Mouse (Mus musculus) heart, adult 2 months (tissue): ENCODE measurements at regions not wholly inside any gene's neighbourhood (a gene's known extent, or its start where the extent isn't known, plus 50 kb on each side); places are given as distances from the start of the nearest gene placed in this dataset.

Experiments used
- DNase-seq, 2 experiments: peaks; one replicate each; pipeline ENCODE4 v3.0.0; 2021
- H3K27ac ChIP-seq: fragments of 200-600 bp; 2 replicates; pipeline ENCODE4 v1.8.1; 2022
- H3K27me3 ChIP-seq: fragments of 200-500 bp; 2 replicates; pipeline ENCODE4 v1.6.1; 2012; ENCODE audit warnings: mild to moderate bottlenecking, low read length, inconsistent platforms, mixed read lengths; ENCODE audit not compliant: control insufficient read depth, insufficient read depth
- H3K36me3 ChIP-seq: fragments of 200-500 bp; 2 replicates; pipeline ENCODE4 v1.6.1; 2012; ENCODE audit warnings: low read length, inconsistent platforms; ENCODE audit not compliant: control insufficient read depth, insufficient read depth
- H3K4me1 ChIP-seq: fragments of 200-500 bp; 2 replicates; pipeline ENCODE4 v1.6.1; 2011; ENCODE audit warnings: low read length; ENCODE audit not compliant: control insufficient read depth, insufficient read depth
- H3K4me3 ChIP-seq: fragments of 200-600 bp; 2 replicates; pipeline ENCODE4 v1.8.1; 2022
- H3K79me2 ChIP-seq: fragments of 200-500 bp; replicated peaks from 2 replicates; pipeline ENCODE4 v1.6.1; 2012; ENCODE audit warnings: mild to moderate bottlenecking, inconsistent platforms, low read length, moderate library complexity, mixed read lengths; ENCODE audit not compliant: control insufficient read depth, insufficient read depth
- H3K9ac ChIP-seq: fragments of 200-500 bp; 2 replicates; pipeline ENCODE4 v1.6.1; 2012; ENCODE audit warnings: low read depth, mild to moderate bottlenecking, control low read depth, inconsistent platforms, low read length, mixed read lengths
- CTCF ChIP-seq: fragments of 200-600 bp; IDR thresholded peaks from 2 replicates; pipeline ENCODE4 v1.8.1; 2022; ENCODE audit warnings: antibody characterized with exemption, mild to moderate bottlenecking, moderate library complexity
- EP300 ChIP-seq: fragments of 200-500 bp; IDR thresholded peaks from 2 replicates; pipeline ENCODE4 v1.6.1; 2011; ENCODE audit warnings: low read depth, low read length, control low read depth; ENCODE audit not compliant: insufficient read depth
- POLR2A ChIP-seq: fragments of 200-500 bp; IDR thresholded peaks from 2 replicates; pipeline ENCODE4 v1.6.1; 2011; ENCODE audit warnings: mild to moderate bottlenecking, low read depth, low read length, control low read depth; ENCODE audit not compliant: insufficient read depth
- WGBS: fragments of 180-500 bp; shearing (Covaris S2); methylation state at CpG from one replicate; pipeline ENCODE4 v1.1.7; 2018; 5-methylcytosine and 5-hydroxymethylcytosine counted together
- intact Hi-C: fragments of 180-260 bp; cut with DNase I; formaldehyde crosslinking; loops from one replicate; pipeline ENCODE4 v1.15.1; 2025

DNA sequence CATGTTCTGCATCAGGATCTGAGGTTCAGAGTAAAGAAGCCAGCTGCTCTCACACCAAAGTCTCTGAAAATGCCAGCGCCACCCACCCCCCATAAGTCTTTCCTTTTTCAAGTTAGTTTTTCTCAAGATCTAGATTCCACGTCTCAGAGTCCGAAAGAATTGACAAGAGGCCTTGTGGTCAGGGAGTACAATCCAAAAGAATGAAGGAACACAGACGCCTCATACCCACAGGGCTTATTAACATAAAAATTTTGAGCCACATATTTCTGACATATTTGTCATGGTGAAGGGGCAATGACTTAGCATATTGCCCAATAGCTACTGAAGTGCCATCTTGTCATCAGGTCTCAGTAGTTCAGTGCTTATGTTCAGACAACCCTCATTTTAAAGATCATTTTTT, 92.6 kb downstream of the Rassf10 start:
- Histone ChIP-seq H3K36me3 (no peaks in the 10 kb centered on the region), H3K79me2 (no peaks in the 10 kb centered on the region), H3K27me3 (no peaks in the 10 kb centered on the region), H3K4me3 (no peak overlapping the region), H3K4me1 (no peaks in the 10 kb centered on the region), H3K9ac (no peak overlapping the region), H3K27ac (no peak overlapping the region)
- TF ChIP-seq CTCF, result no peak
- no peak for TF ChIP-seq EP300
- no peak for TF ChIP-seq POLR2A
- WGBS, result 93% methylated on average over 4 of the region's 4 CpGs
- intact Hi-C loops, result no loop called here
- DNase-seq, result no peak

DNA sequence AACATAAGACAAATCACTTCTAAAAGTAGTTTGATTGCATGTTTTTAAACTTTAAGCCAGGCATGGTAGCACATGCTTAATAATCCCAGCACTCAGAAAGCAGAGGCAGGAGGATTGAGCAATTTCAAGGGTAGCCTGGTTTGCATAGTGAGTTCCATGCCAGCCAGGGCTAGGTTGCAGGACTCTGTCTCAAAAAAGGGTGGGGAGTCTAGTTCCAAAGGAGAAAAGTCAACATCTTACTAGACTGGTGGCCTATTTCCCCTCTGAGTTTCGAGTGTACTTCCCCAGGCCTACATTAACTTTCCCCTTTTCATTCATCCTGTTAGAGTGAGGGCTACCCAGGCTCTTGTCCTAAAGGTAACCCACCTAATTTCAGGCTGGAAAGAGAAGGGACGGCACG, 93.8 kb downstream of the Rassf10 start:
- TF ChIP-seq POLR2A (no peak), EP300 (no peak), CTCF (no peak)
- no peaks in the 10 kb centered on the region for H3K36me3 ChIP-seq
- WGBS, result 89% methylated on average over 3 of the region's 3 CpGs
- no peak overlapping the region for H3K9ac ChIP-seq
- H3K27ac ChIP-seq, result no peak overlapping the region
- no peak for DNase-seq
- no peaks in the 10 kb centered on the region for H3K4me1 ChIP-seq
- intact Hi-C loops, result no loop called here
- no peak overlapping the region for H3K4me3 ChIP-seq
- no peaks in the 10 kb centered on the region for H3K79me2 ChIP-seq
- no peaks in the 10 kb centered on the region for H3K27me3 ChIP-seq

GRCm38 (mm10) chr7:113048097-113048795, 94.5 kb downstream of the Rassf10 start:
- intact Hi-C loops, result no loop called here
- Histone ChIP-seq H3K4me3 (no peak overlapping the region), H3K27ac (no peak overlapping the region; the same call in 1 of the 2 replicates), H3K79me2 (no peaks in the 10 kb centered on the region), H3K9ac (no peak overlapping the region), H3K36me3 (no peaks in the 10 kb centered on the region), H3K27me3 (no peaks in the 10 kb centered on the region), H3K4me1 (no peaks in the 10 kb centered on the region)
- DNase-seq, result peak in 1 of 2 experiments; percentile 12
- TF ChIP-seq CTCF, result no peak
- TF ChIP-seq POLR2A, result no peak
- TF ChIP-seq EP300, result no peak
- 55% methylated on average over 4 of the region's 4 CpGs for WGBS

DNA sequence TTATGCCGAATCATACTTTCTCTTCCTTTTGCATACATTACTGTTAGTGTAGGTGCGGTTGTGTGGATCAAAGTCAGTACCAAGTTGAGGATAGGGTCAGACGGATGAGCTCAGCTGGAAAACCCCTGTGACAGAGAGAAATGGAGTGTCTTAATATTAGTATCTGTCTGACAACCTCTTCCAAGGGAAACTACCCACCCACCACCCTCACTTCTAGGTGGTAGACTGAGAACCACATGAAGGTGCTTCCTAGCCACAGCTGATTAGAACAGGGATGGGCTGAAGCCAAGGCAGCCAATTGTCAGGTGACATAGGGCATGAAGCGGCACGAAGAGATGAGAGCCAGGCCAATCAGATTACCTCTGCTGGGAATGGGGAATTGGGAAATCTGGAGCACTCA, 95.7 kb downstream of the Rassf10 start:
- H3K36me3 ChIP-seq, result no peaks in the 10 kb centered on the region
- H3K27me3 ChIP-seq, result no peaks in the 10 kb centered on the region
- DNase-seq, result no peak
- H3K27ac ChIP-seq, result no peak overlapping the region
- TF ChIP-seq CTCF (no peak), EP300 (no peak), POLR2A (no peak)
- intact Hi-C loops, result no loop called here
- H3K4me1 ChIP-seq, result no peaks in the 10 kb centered on the region
- H3K9ac ChIP-seq, result no peak overlapping the region
- no peak overlapping the region for H3K4me3 ChIP-seq
- H3K79me2 ChIP-seq, result no peaks in the 10 kb centered on the region
- 70% methylated on average over 5 of the region's 5 CpGs for WGBS

- Histone ChIP-seq H3K9ac (no peak overlapping the region), H3K79me2 (no peaks in the 10 kb centered on the region), H3K27me3 (no peaks in the 10 kb centered on the region), H3K4me1 (no peaks in the 10 kb centered on the region; the same call in 1 of the 2 replicates), H3K27ac (no peak overlapping the region), H3K36me3 (no peaks in the 10 kb centered on the region), H3K4me3 (no peak overlapping the region)
- intact Hi-C loops, result no loop called here
- WGBS, result 54% methylated on average over 1 of the region's 1 CpGs
- no peak for TF ChIP-seq EP300
- no peak for TF ChIP-seq POLR2A
- no peak for TF ChIP-seq CTCF
- no peak for DNase-seq
Observed at GRCm38 (mm10) chr7:113052952-113053351, 99.2 kb downstream of the Rassf10 start.

DNA sequence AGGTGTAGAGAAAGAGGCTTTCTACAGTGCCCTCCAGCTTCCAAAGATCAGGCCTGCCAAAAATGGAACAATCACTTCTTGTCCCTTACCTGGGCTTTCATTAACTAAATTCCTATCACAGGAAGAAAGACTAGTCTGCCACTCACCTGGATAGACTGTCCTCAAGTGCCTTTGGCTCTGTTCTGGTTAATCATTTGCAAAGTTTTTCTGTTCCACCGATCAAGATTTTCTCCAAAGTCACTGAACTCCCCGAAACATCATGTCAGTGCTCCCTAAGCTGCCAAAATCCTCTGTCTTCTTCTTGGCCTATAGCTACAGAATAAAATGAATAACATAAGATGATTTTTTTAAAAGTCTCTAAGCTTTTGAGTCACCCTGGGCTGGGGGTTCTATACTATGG, 102.7 kb downstream of the Rassf10 start:
- intact Hi-C loops, result loop anchor here (5.0 kb wide), 2 partner anchors 39 to 99 kb away; no protein-coding TSS in a partner anchor
- H3K27ac ChIP-seq, result no peak overlapping the region
- no peaks in the 10 kb centered on the region for H3K27me3 ChIP-seq
- 97% methylated on average over 2 of the region's 2 CpGs for WGBS
- peaks cover 4% of the 10 kb centered on the region for H3K36me3 ChIP-seq
- H3K4me1 ChIP-seq, result peaks cover 15% of the 10 kb centered on the region
- H3K9ac ChIP-seq, result no peak overlapping the region
- H3K4me3 ChIP-seq, result no peak overlapping the region
- no peak for DNase-seq
- TF ChIP-seq EP300, result no peak
- no peak for TF ChIP-seq CTCF
- TF ChIP-seq POLR2A, result no peak
- no peaks in the 10 kb centered on the region for H3K79me2 ChIP-seq
